Mouse (Mus musculus) embryo, embryonic 11.5 days (tissue): ENCODE measurements at regions not wholly inside any gene's neighbourhood (a gene's known extent, or its start where the extent isn't known, plus 50 kb on each side); places are given as distances from the start of the nearest gene placed in this dataset.

Experiments
- DNase-seq: peaks from one replicate; pipeline ENCODE4 v3.0.0-alpha.2; 2012; ENCODE audit warnings: low read depth, low spot score

DNA sequence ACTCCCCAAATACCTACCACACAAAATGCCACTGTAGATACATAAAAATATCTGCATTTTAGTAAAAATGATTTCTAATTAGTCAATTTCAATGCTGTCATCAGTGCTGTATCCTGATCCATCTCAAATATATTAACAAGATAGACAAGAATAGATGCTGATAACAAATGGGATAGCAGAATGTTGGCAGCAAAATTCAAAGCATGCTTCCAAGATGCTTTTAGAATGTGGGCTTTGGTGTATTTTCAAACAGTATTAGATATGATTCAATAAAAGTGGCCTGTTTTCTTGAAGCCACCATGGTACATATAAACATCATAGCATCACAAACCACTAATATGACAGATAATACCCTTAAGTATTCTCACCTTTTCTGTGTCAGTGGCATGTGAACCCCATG lies 597.6 kb downstream of the Cenpc1 start:
- no peak for DNase-seq

DNA sequence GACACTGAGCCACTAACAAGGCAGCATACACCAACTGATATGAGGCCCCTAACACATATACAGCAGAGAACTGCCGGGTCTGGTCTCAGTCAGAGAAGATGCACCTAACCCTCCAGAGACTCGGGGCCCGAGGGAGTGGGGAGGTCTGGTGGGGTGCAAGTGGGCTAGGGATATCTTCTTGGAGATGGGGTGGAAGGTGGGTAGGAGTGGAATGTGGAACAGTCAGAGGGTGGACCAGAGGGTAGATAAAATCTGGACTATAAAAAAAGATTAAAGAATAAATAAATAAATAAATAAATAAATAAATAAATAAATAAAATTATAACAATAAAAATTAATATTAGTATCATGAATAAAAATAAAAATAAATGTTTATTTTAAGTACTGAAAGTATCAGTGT lies 598.2 kb downstream of the Cenpc1 start:
- DNase-seq = no peak
